In the genomic region with DNA sequence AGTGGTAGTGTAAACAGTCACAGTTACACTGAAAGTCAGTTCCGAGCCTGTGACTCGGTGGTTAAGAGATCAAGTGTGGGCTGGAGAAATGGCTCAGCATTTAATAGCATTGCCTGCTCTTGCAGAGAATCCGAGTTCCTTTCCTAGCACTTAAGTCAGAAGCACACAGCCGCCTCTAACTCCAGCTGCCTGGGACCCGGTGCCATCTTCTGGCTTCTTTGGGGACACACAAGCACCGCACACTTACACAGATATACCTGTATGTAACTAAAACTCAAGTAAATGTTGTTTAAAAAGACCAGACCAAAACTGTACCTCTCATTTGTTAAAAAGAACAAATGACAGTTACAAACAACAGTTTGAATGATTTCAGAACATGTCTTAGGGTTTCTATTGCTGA, we compare ENCODE assay signal across 28 mouse cellular contexts. TPM values are rescaled to one million over a fixed set of nuclear protein-coding genes. Genes with fewer than 3 reads are reported as not detected.
DNase-seq lines count a peak whose midpoint lies in the region; ATAC-seq and TF ChIP-seq lines count a peak whose summit lies in the region.
"Had no signal": no experiment of that assay in that cellular context is flagged by ENCODE, and none has a peak within 500 bp of the region (broad histone marks: within the 10 kb centered on the region; RNA-seq: fewer than 3 reads in every experiment).

No protein-coding gene starts in this region.

- H3K4me1 ChIP-seq in forebrain, postnatal 0 days (ENCODE audit: insufficient read depth), result no peaks in the 10 kb centered on the region
- no peaks in the 10 kb centered on the region for H3K4me1 ChIP-seq in forebrain, embryonic 12.5 days
- H3K4me1 ChIP-seq in midbrain, embryonic 14.5 days (ENCODE audit: control insufficient read depth, insufficient read depth, low read length), result no peaks in the 10 kb centered on the region
- H3K4me1 ChIP-seq in midbrain, embryonic 16.5 days (ENCODE audit: control insufficient read depth, insufficient read depth, low read length), result no peaks in the 10 kb centered on the region
- H3K4me1 ChIP-seq: embryonic facial prominence, embryonic 12.5 days; limb, embryonic 13.5 days had no signal

- peak; percentile 45 for DNase-seq in forebrain, postnatal 0 days
- peak; percentile 8 for DNase-seq in midbrain, embryonic 14.5 days
- DNase-seq in NIH3T3 (ENCODE audit: low read depth), result peak; percentile 25
- peak; percentile 1 for DNase-seq in retina, postnatal 7 days (ENCODE audit: low read depth, low spot score)
- DNase-seq in testis, postnatal 10 days (ENCODE audit: low spot score), result no peak
- DNase-seq: adrenal gland, postnatal 14 days; cerebellum, adult 11-12 months; gastrocnemius, postnatal 36 days; kidney, adult 9 months; thymus, adult 18-20 months; thymus, postnatal 4 days had no signal

- peak; percentile 62; the same call in 1 of the 2 replicates for ATAC-seq in forebrain, postnatal 0 days
- no peak for ATAC-seq in forebrain, embryonic 12.5 days (ENCODE audit: low FRiP score)
- no peak for ATAC-seq in midbrain, embryonic 14.5 days (ENCODE audit: low FRiP score, low TSS enrichment)
- ATAC-seq in midbrain, embryonic 16.5 days, result no peak
- ATAC-seq: forebrain, embryonic 16.5 days; inflammation-experienced regulatory T-cells, adult 6 months; lung, postnatal 0 days had no signal

- no peak overlapping the region for H3K4me2 ChIP-seq in forebrain, postnatal 0 days (ENCODE audit: low read depth)
- no peak overlapping the region for H3K4me2 ChIP-seq in forebrain, embryonic 12.5 days
- H3K4me2 ChIP-seq in midbrain, embryonic 14.5 days (ENCODE audit: low read length), result no peak overlapping the region
- no peak overlapping the region for H3K4me2 ChIP-seq in midbrain, embryonic 16.5 days (ENCODE audit: low read length)
- H3K4me2 ChIP-seq: embryonic facial prominence, embryonic 12.5 days; limb, embryonic 13.5 days; midbrain, embryonic 11.5 days had no signal

- no peak overlapping the region for H3K9ac ChIP-seq in forebrain, postnatal 0 days
- no peak overlapping the region for H3K9ac ChIP-seq in forebrain, embryonic 12.5 days
- no peak overlapping the region for H3K9ac ChIP-seq in midbrain, embryonic 14.5 days (replicated peaks; ENCODE audit: low read length)
- H3K9ac ChIP-seq in midbrain, embryonic 16.5 days (ENCODE audit: low read depth, low read length), result no peak overlapping the region
- H3K9ac ChIP-seq: embryonic facial prominence, embryonic 12.5 days; limb, embryonic 13.5 days; liver, embryonic 14.5 days had no signal

- no peaks in the 10 kb centered on the region for H3K9me3 ChIP-seq in forebrain, postnatal 0 days (ENCODE audit: low read length)
- no peaks in the 10 kb centered on the region for H3K9me3 ChIP-seq in forebrain, embryonic 12.5 days
- no peaks in the 10 kb centered on the region for H3K9me3 ChIP-seq in midbrain, embryonic 14.5 days (ENCODE audit: control insufficient read depth, low read length)
- no peaks in the 10 kb centered on the region for H3K9me3 ChIP-seq in midbrain, embryonic 16.5 days (replicated peaks; ENCODE audit: control insufficient read depth, low read length, poor library complexity, severe bottlenecking)
- H3K9me3 ChIP-seq: embryonic facial prominence, embryonic 12.5 days; limb, embryonic 13.5 days had no signal

- no peak overlapping the region for H3K27ac ChIP-seq in forebrain, postnatal 0 days (ENCODE audit: low read depth, low read length)
- H3K27ac ChIP-seq in forebrain, embryonic 12.5 days, result no peak overlapping the region
- H3K27ac ChIP-seq in midbrain, embryonic 14.5 days (replicated peaks; ENCODE audit: low read depth, low read length), result no peak overlapping the region
- H3K27ac ChIP-seq in midbrain, embryonic 16.5 days (ENCODE audit: low read length), result no peak overlapping the region
- H3K27ac ChIP-seq: embryonic facial prominence, embryonic 12.5 days; limb, embryonic 13.5 days; liver, embryonic 14.5 days had no signal

- TF ChIP-seq CTCF in forebrain, postnatal 0 days (IDR thresholded peaks at IDR 0.05; ENCODE audit: low read depth), result peak; percentile 52

- H3K36me3 ChIP-seq in forebrain, postnatal 0 days (ENCODE audit: insufficient read depth), result peaks cover 65% of the 10 kb centered on the region
- H3K36me3 ChIP-seq in forebrain, embryonic 12.5 days (replicated peaks), result peaks cover 49% of the 10 kb centered on the region
- H3K36me3 ChIP-seq in midbrain, embryonic 14.5 days (ENCODE audit: control insufficient read depth, insufficient read depth, low read length), result peaks cover 56% of the 10 kb centered on the region
- peaks cover 3% of the 10 kb centered on the region; the same call in 1 of the 2 replicates for H3K36me3 ChIP-seq in midbrain, embryonic 16.5 days (ENCODE audit: control insufficient read depth, insufficient read depth, low read length)

- 80% methylated on average over 6 of the region's 6 CpGs for WGBS in forebrain, postnatal 0 days
- WGBS in forebrain, embryonic 12.5 days, result 82% methylated on average over 6 of the region's 6 CpGs
- 85% methylated on average over 6 of the region's 6 CpGs for WGBS in midbrain, embryonic 14.5 days
- WGBS in midbrain, embryonic 16.5 days, result 78% methylated on average over 6 of the region's 6 CpGs

- no peak overlapping the region for H3K4me3 ChIP-seq in forebrain, postnatal 0 days (ENCODE audit: low read depth, low read length)
- no peak overlapping the region for H3K4me3 ChIP-seq in forebrain, embryonic 12.5 days (replicated peaks)
- no peak overlapping the region for H3K4me3 ChIP-seq in midbrain, embryonic 14.5 days (replicated peaks; ENCODE audit: low read depth, low read length)
- no peak overlapping the region for H3K4me3 ChIP-seq in midbrain, embryonic 16.5 days (ENCODE audit: low read depth, low read length)
- H3K4me3 ChIP-seq: embryonic facial prominence, embryonic 12.5 days; erythroblast, embryonic 14.5 days; limb, embryonic 13.5 days; myocyte had no signal

- no peaks in the 10 kb centered on the region for H3K27me3 ChIP-seq in forebrain, postnatal 0 days (ENCODE audit: insufficient read depth, low read length)
- H3K27me3 ChIP-seq in forebrain, embryonic 12.5 days, result no peaks in the 10 kb centered on the region
- H3K27me3 ChIP-seq in midbrain, embryonic 14.5 days (ENCODE audit: control insufficient read depth, insufficient read depth, low read length), result no peaks in the 10 kb centered on the region
- H3K27me3 ChIP-seq in midbrain, embryonic 16.5 days (ENCODE audit: control insufficient read depth, insufficient read depth, low read depth, low read length), result no peaks in the 10 kb centered on the region
- H3K27me3 ChIP-seq: embryonic facial prominence, embryonic 12.5 days; limb, embryonic 13.5 days had no signal

RNA-seq across cellular contexts. Expression of a gene that starts 35.1 kb away (rescaled TPM):
- total RNA-seq in forebrain, postnatal 0 days (2014; rRNA removed), result 46.2 and 59.7 TPM in 2 replicates
- 113 and 119 TPM in 2 replicates for polyA plus RNA-seq in forebrain, postnatal 0 days (2015; fragmentation: Nextera tagmentation; extraction: Ambion mirVana)
- 67.0 and 70.9 TPM in 2 replicates for polyA plus RNA-seq in forebrain, embryonic 12.5 days (2016; fragmentation: Nextera tagmentation; extraction: Ambion mirVana)
- polyA plus RNA-seq in midbrain, embryonic 14.5 days (2014; fragmentation: Nextera tagmentation; extraction: Ambion mirVana), result 98.4 and 112 TPM in 2 replicates
- polyA plus RNA-seq in midbrain, embryonic 16.5 days (2015; fragmentation: Nextera tagmentation; extraction: Ambion mirVana), result 99.4 and 109 TPM in 2 replicates

RNA-seq across cellular contexts. Expression of a gene that starts 47.5 kb away (rescaled TPM):
- 4.0 and 8.8 TPM in 2 replicates for total RNA-seq in forebrain, postnatal 0 days (2014; rRNA removed)
- 2.2 and 8.1 TPM in 2 replicates for polyA plus RNA-seq in forebrain, postnatal 0 days (2015; fragmentation: Nextera tagmentation; extraction: Ambion mirVana)
- polyA plus RNA-seq in forebrain, embryonic 12.5 days (2016; fragmentation: Nextera tagmentation; extraction: Ambion mirVana), result not detected in 2 replicates
- polyA plus RNA-seq in midbrain, embryonic 14.5 days (2014; fragmentation: Nextera tagmentation; extraction: Ambion mirVana), result 0.59 TPM in 1 of 2 replicates, not detected in the other
- polyA plus RNA-seq in midbrain, embryonic 16.5 days (2015; fragmentation: Nextera tagmentation; extraction: Ambion mirVana), result 0.93 and 15.3 TPM in 2 replicates
- total RNA-seq: adrenal gland, postnatal 14 days; common myeloid progenitor, adult 5-6 weeks; gastrocnemius, postnatal 36 days; layer of hippocampus, postnatal 14 days had no signal
- polyA plus RNA-seq: C2C12; embryonic facial prominence, embryonic 12.5 days; erythroblast, embryonic 14.5 days; heart, embryonic 16.5 days; hindbrain, embryonic 11.5 days; inflammation-experienced regulatory T-cells, adult 6 months; limb, embryonic 13.5 days; liver, embryonic 14.5 days; lung, postnatal 0 days; midbrain, embryonic 11.5 days; myocyte; neural tube, embryonic 14.5 days had no signal

RNA-seq across cellular contexts. Expression of a gene that starts 53.9 kb away (rescaled TPM):
- 87.2 and 92.1 TPM in 2 replicates for total RNA-seq in forebrain, postnatal 0 days (2014; rRNA removed)
- polyA plus RNA-seq in forebrain, postnatal 0 days (2015; fragmentation: Nextera tagmentation; extraction: Ambion mirVana), result 83.0 and 181 TPM in 2 replicates
- not detected in 2 replicates for polyA plus RNA-seq in forebrain, embryonic 12.5 days (2016; fragmentation: Nextera tagmentation; extraction: Ambion mirVana)
- 0.70 TPM in 1 of 2 replicates, not detected in the other for polyA plus RNA-seq in midbrain, embryonic 14.5 days (2014; fragmentation: Nextera tagmentation; extraction: Ambion mirVana)
- 76.0 and 77.8 TPM in 2 replicates for polyA plus RNA-seq in midbrain, embryonic 16.5 days (2015; fragmentation: Nextera tagmentation; extraction: Ambion mirVana)
- total RNA-seq: adrenal gland, postnatal 14 days; common myeloid progenitor, adult 5-6 weeks; gastrocnemius, postnatal 36 days had no signal
- polyA plus RNA-seq: C2C12; embryonic facial prominence, embryonic 12.5 days; erythroblast, embryonic 14.5 days; heart, embryonic 16.5 days; hindbrain, embryonic 11.5 days; inflammation-experienced regulatory T-cells, adult 6 months; limb, embryonic 13.5 days; liver, embryonic 14.5 days; lung, postnatal 0 days; midbrain, embryonic 11.5 days; myocyte had no signal

Comparison
In these comparisons a context has a peak if more than half of its experiments do, and no peak if none do; other contexts are left out.
1. RNA of a gene that starts 53.9 kb away (polyA plus RNA-seq): 83.0 to 181 TPM in forebrain, postnatal 0 days and 76.0 to 77.8 TPM in midbrain, embryonic 16.5 days; 0.70 TPM in midbrain, embryonic 14.5 days and not detected in forebrain, embryonic 12.5 days; every median in the first group is over 10 times any median in the second.